Mouse (Mus musculus) adrenal gland (tissue): ENCODE data around the gene Cd300ld3.
"Not testable (repeated sequence)": the region's sequence is repeated elsewhere in the genome, so short reads cannot be mapped to it uniquely, and the experiment has no call there.

ENCODE experiments used
- intact Hi-C: fragments of 180-260 bp; cut with DNase I; formaldehyde crosslinking; loops from one replicate; pipeline ENCODE4 v1.15.1; 2025

Gene Cd300ld3

DNA sequence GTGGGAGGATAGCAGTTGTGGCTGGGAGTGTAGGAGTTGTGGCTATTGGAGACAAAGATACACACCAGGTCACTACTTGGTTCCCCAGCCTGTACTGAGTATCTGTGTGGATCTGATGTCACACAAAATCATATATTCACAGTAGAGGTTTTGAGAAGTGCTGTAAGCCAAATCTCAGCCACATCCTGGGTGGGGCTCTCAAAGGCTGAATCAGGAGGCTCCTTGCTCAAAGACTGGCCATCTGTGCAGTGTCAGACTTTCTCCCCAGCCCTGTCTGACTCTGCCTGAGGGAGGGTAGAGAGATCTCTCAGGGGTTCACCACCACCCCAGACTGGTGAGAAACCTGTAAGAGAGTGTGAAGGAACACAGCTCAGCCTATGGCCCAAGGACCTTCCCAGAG is 6.3 kb upstream of the Cd300ld3 start:
- intact Hi-C loops = no loop called here

DNA sequence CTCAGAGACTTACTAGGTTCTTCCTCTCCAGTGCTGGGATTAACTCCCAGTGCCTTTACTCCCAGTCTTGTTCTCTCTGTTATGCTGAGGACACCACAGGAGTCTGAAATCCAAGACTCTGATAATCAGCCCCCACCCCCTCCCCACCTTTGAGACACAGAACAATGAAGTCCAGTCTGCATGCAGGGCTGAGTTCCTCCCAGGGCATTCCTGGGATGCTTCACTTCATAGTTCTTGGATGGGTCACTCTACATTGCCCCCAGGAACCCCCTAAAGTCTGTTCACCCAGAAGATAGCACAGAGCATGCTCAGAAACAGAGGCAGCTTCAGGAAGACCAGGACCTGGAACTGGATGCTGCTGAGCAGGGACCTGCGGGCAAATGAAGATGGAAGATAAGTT is 4.8 kb upstream of the Cd300ld3 start:
- intact Hi-C loops = no loop called here

DNA sequence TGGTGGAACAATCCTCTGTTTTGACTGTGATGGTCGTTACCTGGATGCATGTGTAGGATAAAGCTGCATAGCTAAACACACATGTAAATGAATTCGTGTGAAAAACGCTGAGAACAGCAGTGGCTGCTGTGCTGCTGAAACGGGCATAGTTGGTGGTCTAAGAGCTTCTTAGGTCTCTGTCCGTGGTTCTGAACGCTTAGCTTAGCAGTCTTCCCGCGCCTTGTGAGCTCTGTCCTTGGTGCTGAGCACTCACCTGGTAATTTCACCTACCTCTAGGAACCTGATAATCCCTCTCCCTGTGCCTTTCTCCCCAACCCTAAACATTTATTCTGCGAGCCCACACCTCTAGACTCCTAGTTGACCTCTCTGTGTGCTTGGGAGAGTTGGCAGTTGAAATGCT is 4.0 kb upstream of the Cd300ld3 start:
- intact Hi-C loops = no loop called here

DNA sequence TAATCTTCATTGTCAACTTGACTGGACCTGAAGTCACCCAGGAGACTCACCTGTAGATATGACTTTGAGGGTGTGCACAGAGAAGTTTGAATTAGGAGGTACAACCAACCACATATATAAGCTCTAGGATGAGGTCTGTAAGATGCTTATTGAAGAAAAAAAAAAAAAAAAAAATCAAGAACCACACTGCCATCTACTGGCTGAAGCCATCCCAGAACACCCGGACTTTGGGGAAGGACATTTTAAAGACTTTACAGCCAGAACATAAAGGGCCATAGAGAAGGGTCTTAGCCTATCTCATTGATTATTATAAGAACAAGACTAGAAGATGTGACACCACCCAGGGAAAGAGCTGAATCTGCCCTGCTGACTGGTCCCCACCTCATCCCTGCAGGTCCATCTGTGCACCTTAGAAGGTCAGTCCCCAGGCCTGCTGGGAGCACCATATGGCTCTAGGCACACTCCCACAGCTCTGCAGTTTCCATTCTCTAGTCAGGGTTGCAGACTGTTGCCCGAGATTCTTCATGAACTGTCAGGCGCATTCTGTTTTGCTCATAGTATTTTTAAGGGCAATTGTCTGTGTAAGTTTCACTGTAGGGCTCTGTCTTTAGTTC is 1.2 kb upstream of the Cd300ld3 start:
- intact Hi-C loops = no loop called here

DNA sequence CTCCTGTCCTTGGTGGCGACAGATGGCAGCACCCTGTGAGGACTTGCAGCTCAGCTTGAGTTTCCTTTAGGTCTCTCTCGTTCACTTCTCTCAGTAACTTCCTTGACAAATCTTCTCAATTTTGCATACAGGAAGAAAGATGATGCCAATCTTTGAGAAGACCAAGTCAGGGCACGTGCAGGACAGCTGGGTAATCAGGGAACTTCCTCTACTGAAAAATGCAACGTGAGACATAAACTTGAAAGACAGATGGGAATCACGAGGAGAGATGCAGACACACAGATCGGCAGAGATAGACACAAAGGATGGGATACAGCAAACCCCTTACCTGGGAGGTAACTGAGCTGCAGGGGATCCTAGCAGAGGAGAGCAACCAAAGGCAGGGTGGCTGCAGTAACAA is 10.5 kb downstream of the Cd300ld3 start, which contains the start of gene Cd300ld5:
TSS of gene Cd300ld5 (minus strand) at position 101 of the 400 bp plus-strand sequence.
- intact Hi-C loops = not testable (repeated sequence)

DNA sequence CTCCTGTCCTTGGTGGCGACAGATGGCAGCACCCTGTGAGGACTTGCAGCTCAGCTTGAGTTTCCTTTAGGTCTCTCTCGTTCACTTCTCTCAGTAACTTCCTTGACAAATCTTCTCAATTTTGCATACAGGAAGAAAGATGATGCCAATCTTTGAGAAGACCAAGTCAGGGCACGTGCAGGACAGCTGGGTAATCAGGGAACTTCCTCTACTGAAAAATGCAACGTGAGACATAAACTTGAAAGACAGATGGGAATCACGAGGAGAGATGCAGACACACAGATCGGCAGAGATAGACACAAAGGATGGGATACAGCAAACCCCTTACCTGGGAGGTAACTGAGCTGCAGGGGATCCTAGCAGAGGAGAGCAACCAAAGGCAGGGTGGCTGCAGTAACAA is 21.3 kb downstream of the Cd300ld3 start, which contains the start of gene Cd300ld4:
TSS of gene Cd300ld4 (minus strand) at position 101 of the 400 bp plus-strand sequence.
- intact Hi-C loops = not testable (repeated sequence)

DNA sequence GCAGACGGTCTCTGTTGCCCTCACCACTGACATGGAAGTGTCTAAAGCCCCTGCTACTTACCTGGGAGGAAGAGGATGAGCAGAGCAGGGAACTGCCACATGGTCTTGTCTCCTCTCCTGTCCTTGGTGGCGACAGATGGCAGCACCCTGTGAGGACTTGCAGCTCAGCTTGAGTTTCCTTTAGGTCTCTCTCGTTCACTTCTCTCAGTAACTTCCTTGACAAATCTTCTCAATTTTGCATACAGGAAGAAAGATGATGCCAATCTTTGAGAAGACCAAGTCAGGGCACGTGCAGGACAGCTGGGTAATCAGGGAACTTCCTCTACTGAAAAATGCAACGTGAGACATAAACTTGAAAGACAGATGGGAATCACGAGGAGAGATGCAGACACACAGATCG is 32.1 kb downstream of the Cd300ld3 start, which contains the start of gene Cd300ld2:
TSS of gene Cd300ld2 (minus strand) at position 101 of the 400 bp plus-strand sequence.
- intact Hi-C loops = not testable (repeated sequence)

DNA sequence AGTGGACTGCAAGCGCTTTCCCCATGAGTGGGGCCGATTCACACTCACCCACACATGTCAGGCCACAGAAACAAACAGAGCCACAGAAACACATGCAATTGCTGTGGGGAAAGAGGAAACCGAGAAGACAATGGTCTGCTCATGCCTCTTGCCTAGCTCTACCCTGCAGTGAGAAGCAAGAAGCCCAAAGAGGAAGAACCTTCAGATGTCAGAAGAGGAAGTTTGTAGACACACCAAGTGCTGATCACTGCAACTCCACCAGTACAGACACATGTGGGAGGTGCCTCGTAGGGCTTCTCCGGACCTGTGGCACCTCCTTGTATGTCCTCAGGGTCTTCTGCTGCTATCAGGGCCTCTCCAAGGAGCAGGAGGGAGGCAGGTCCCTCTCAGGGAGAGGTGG is 44.1 kb downstream of the Cd300ld3 start:
- intact Hi-C loops = no loop called here

DNA sequence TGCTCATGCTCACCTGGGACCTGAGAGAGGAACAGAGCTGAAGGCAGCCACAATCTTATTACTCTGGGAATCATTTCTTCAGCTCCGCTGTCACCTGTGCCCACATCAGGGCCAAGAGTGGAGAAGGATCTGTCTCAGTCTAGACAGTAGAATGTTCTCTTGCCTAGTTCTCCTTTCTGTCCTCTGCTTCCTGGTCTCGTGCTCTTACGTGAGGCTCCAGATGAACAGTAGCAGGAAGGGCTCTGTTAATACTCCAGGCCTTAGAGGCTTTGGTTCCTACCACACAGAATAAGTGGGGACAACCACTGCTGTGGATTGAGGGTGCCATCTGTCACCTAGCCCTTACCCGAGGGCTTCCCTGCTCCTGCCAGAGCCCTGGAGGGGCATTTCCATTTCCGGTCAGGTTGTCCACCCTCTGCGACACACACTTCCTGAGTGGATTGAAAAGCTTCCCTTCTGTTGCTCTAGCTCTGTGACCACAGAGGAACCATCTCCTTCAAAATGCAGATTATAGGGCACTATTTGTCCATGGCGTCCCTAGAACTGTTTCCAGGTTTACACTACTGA is 46.7 kb downstream of the Cd300ld3 start, which contains the start of gene Cd300c2:
TSS of gene Cd300c2 (minus strand) at position 407 of the 567 bp plus-strand sequence.
- intact Hi-C loops = no loop called here
